Mouse (Mus musculus) stomach, embryonic 16.5 days (tissue): ENCODE data around the gene Zfp787. TPM values are rescaled to one million over a fixed set of nuclear protein-coding genes. Genes with fewer than 3 reads are reported as not detected.

Experiments
- ATAC-seq: fragments of 200-750 bp; cut with Nextera tagmentation; 2 replicates; pipeline ENCODE4 v1.8.0; 2017; ENCODE audit warnings: moderate number of reproducible peaks, moderate TSS enrichment; ENCODE audit not compliant: insufficient read depth, low FRiP score
- H3K27ac ChIP-seq: fragments of 300-500 bp; sonication (generic); 2 replicates; pipeline ENCODE4 v1.5.1; 2014; ENCODE audit warnings: low read length
- H3K27me3 ChIP-seq: fragments of 300-500 bp; sonication (generic); 2 replicates; pipeline ENCODE4 v1.6.1; 2014; ENCODE audit warnings: low read length, control low read depth, mixed read lengths; ENCODE audit not compliant: control insufficient read depth, insufficient read depth
- H3K36me3 ChIP-seq: fragments of 300-500 bp; sonication (generic); 2 replicates; pipeline ENCODE4 v1.6.1; 2014; ENCODE audit warnings: low read length; ENCODE audit not compliant: control insufficient read depth, insufficient read depth
- H3K4me1 ChIP-seq: fragments of 300-500 bp; sonication (generic); 2 replicates; pipeline ENCODE4 v1.6.1; 2014; ENCODE audit warnings: low read length, control low read depth, mixed read lengths; ENCODE audit not compliant: control insufficient read depth, insufficient read depth
- H3K4me2 ChIP-seq: fragments of 300-500 bp; sonication (generic); 2 replicates; pipeline ENCODE4 v1.6.1; 2014; ENCODE audit warnings: low read depth, low read length, mixed read lengths
- H3K4me3 ChIP-seq: fragments of 300-500 bp; sonication (generic); replicated peaks from 2 replicates; pipeline ENCODE4 v1.5.1; 2014; ENCODE audit warnings: mild to moderate bottlenecking, low read length
- H3K9ac ChIP-seq: fragments of 300-500 bp; sonication (generic); 2 replicates; pipeline ENCODE4 v1.6.1; 2014; ENCODE audit warnings: low read length
- H3K9me3 ChIP-seq: fragments of 300-500 bp; sonication (generic); replicated peaks from 2 replicates; pipeline ENCODE4 v1.6.1; 2016; ENCODE audit warnings: low read length, control low read depth; ENCODE audit not compliant: control insufficient read depth
- WGBS: fragments of 180-500 bp; shearing (Covaris S2); extraction: QIAGEN DNeasy Blood & Tissue Kit; methylation state at CpG from one replicate; pipeline ENCODE4 v1.1.7; 2014; 5-methylcytosine and 5-hydroxymethylcytosine counted together
- polyA plus RNA-seq: library from polyadenylated mRNA; unstranded; fragments of >200 nt; fragmentation: Nextera tagmentation; extraction: Ambion mirVana; gene quantifications from 2 replicates; pipeline ENCODE4 v1.2.1, GENCODE M21; 2015

The Zfp787 gene
- polyA plus RNA-seq, 1 experiment from 2014 or later: 22.0 TPM

DNA sequence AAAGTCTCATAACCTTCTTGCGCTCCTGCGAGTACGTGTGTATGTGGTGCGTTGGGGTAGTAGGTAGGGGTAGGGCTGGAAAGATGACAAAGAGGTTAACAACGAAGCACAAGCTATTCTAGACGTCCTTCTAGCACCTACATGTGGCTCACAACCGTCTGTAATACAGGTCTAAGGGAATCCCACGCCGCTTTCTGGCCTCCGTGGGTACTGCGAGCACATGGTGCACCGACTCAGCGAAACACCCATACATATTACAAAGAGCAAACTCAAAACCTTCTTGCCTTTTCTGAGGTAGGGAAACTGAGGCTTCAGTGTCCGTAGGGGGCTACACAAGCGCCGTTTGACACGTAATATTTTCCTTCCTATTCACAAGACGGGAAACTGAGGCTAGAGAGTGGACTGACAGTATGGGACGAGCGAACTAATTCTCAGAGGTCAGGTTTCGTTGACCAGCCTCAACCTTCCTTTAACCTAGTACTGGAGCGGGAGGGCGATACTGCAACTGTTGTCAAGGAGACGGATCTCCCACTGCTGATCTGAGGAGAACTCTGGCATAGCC, 15.7 kb upstream of the Zfp787 start:
- peak overlapping the region; percentile 82 for H3K27ac ChIP-seq
- H3K9ac ChIP-seq: peak overlapping the region; percentile 65
- under 1% methylated on average over 24 of the region's 24 CpGs for WGBS
- H3K27me3 ChIP-seq: no peaks in the 10 kb centered on the region
- no peaks in the 10 kb centered on the region for H3K36me3 ChIP-seq
- peak; percentile 36 for ATAC-seq
- H3K9me3 ChIP-seq: no peaks in the 10 kb centered on the region
- H3K4me3 ChIP-seq: peak overlapping the region; percentile 81
- H3K4me2 ChIP-seq: peak overlapping the region; percentile 67
- peaks cover 7% of the 10 kb centered on the region; the same call in 1 of the 2 replicates for H3K4me1 ChIP-seq

DNA sequence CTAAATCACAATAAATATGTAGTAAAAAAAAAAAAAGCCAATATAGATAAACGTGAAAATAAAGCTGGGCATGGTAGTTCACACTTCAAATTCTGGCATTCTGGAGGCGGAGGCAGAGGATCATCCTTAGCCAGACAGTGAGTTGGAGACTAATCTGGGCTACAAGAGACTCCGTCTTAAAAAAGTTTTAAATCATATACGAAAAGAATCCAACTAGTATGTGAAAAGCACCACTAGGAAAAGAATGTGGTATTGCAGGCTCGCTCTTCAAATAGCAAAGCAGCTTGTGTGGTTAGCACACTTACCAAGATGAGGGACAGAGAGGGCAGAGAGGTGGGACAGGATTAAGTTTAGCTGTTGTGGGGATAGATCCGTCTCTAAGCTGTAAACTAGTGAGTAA, 15.1 kb upstream of the Zfp787 start:
- peak overlapping the region; percentile 67 for H3K4me2 ChIP-seq
- no peaks in the 10 kb centered on the region for H3K27me3 ChIP-seq
- 33% methylated on average over 6 of the region's 6 CpGs for WGBS
- H3K4me1 ChIP-seq: peaks cover 7% of the 10 kb centered on the region; the same call in 1 of the 2 replicates
- ATAC-seq: no peak
- H3K9ac ChIP-seq: peak overlapping the region; percentile 65; the same call in 1 of the 2 replicates
- H3K27ac ChIP-seq: peak overlapping the region; percentile 82
- no peaks in the 10 kb centered on the region for H3K36me3 ChIP-seq
- H3K9me3 ChIP-seq: no peaks in the 10 kb centered on the region
- peak overlapping the region; percentile 81; the same call in 1 of the 2 replicates for H3K4me3 ChIP-seq

DNA sequence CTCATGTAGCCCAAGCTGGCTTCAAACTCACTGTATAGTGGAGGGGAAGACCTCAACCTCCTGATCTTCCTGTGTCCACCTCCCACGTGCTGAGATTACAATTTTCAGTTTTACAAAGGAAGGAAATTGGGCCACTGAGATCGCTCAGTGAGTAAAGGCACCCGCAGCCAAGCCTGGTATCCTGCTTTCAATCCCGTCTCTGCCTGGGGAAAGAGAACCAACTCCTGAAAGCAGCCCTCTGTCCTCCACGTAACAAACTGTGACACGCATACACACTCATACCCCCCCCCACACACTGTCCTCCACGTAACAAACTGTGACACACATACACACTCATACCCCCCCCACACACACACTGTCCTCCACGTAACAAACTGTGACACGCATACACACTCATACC, 14.6 kb upstream of the Zfp787 start:
- Histone ChIP-seq H3K9ac (no peak overlapping the region), H3K4me2 (no peak overlapping the region), H3K27ac (no peak overlapping the region; the same call in 1 of the 2 replicates), H3K36me3 (no peaks in the 10 kb centered on the region), H3K9me3 (no peaks in the 10 kb centered on the region), H3K4me1 (peaks cover 7% of the 10 kb centered on the region; the same call in 1 of the 2 replicates), H3K4me3 (no peak overlapping the region), H3K27me3 (no peaks in the 10 kb centered on the region)
- ATAC-seq: no peak
- WGBS: 73% methylated on average over 9 of the region's 9 CpGs

DNA sequence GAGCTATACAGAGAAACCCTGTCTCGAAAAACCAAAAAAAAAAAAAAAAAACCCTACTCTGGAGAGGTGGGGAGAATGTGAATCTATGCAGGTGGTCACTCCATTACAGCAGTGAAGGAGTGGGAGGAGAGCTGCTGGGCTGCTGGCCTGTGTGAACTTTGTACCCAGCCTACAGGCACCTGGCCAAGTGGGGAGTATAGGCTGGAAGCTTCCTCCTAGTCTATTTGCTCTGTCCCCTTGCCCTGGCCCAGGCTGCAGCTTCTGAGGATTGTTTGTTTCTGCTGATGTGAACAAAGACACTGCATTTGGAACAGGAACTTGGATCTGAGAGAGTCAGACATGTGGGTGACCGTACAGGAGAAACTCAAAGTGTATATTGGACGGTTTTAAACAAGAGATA, 13.6 kb upstream of the Zfp787 start:
- Histone ChIP-seq H3K27me3 (no peaks in the 10 kb centered on the region), H3K36me3 (no peaks in the 10 kb centered on the region), H3K4me2 (no peak overlapping the region), H3K9ac (no peak overlapping the region), H3K4me3 (no peak overlapping the region), H3K9me3 (no peaks in the 10 kb centered on the region), H3K27ac (peak overlapping the region; percentile 79), H3K4me1 (peaks cover 7% of the 10 kb centered on the region; the same call in 1 of the 2 replicates)
- peak; percentile 45 for ATAC-seq
- 49% methylated on average over 3 of the region's 3 CpGs for WGBS

DNA sequence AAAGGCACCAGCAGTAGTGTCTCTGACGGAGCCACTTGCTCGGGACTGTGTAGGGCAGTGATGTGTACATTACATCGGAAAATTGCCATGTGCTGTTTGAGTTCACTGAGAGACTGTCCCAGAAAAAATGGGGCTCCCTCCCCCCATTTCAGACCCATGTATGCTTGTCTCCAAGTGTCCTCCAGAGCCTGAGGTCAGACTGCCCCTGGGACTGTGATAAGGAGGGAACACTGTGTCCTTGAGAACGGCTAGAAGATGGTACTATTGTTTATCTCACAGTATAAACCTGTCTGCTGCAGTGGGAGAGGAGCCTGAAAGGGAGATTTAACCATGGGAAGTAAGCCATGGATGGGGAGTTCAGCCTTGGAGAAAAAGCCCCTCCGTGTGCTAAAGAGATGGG, 8.9 kb upstream of the Zfp787 start:
- Histone ChIP-seq H3K4me3 (no peak overlapping the region), H3K9me3 (no peaks in the 10 kb centered on the region), H3K27ac (no peak overlapping the region), H3K27me3 (no peaks in the 10 kb centered on the region), H3K4me2 (no peak overlapping the region), H3K36me3 (no peaks in the 10 kb centered on the region), H3K4me1 (no peaks in the 10 kb centered on the region), H3K9ac (no peak overlapping the region)
- 42% methylated on average over 5 of the region's 5 CpGs for WGBS
- ATAC-seq: no peak

DNA sequence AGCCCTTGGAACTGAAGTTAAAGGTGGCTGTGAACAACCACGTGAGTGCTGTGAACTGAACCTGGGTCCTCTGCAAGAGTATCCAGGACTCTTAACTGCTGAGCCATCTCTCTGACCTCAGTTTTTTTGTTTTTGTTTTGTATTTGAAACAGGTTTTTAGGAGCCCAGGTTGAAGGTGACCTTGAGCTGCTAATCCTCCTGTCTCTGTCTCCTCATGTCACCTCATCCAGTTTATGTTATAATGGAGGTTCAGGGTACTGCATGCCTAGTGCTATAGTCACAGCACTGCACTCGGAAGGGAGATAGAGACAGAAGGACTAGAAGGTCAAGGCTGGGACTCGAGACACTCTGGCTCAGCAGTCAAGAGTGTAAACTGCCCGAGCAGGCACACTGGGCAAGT, 6.4 kb upstream of the Zfp787 start:
- Histone ChIP-seq H3K27ac (no peak overlapping the region), H3K27me3 (no peaks in the 10 kb centered on the region), H3K4me3 (no peak overlapping the region), H3K9me3 (no peaks in the 10 kb centered on the region), H3K4me1 (no peaks in the 10 kb centered on the region), H3K9ac (no peak overlapping the region), H3K36me3 (no peaks in the 10 kb centered on the region), H3K4me2 (no peak overlapping the region)
- no peak for ATAC-seq
- 77% methylated on average over 4 of the region's 4 CpGs for WGBS

DNA sequence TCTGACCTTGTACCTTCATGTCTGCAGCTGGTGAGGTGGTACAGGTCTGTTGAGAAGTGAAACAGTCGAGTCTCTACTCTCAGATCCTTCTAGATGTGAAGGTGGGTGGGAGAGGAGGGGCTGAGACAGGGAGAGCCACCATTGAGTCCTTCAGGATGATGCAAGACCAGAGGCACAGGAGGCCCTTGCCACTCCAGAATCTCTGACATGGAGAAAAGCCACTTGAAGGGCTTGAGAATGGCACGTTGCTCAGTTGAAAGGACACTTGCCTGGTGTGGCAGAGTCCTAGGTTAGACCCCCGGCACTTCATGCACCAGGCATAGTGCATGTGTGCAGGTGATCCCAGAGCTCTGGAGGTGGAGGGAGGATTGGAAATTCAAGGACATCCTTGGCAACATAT, 5.7 kb upstream of the Zfp787 start:
- H3K27ac ChIP-seq: no peak overlapping the region
- H3K9me3 ChIP-seq: no peaks in the 10 kb centered on the region
- WGBS: 52% methylated on average over 3 of the region's 3 CpGs
- ATAC-seq: no peak
- no peak overlapping the region for H3K4me3 ChIP-seq
- H3K4me2 ChIP-seq: no peak overlapping the region
- peaks cover 5% of the 10 kb centered on the region for H3K4me1 ChIP-seq
- H3K9ac ChIP-seq: no peak overlapping the region
- no peaks in the 10 kb centered on the region for H3K27me3 ChIP-seq
- H3K36me3 ChIP-seq: no peaks in the 10 kb centered on the region

DNA sequence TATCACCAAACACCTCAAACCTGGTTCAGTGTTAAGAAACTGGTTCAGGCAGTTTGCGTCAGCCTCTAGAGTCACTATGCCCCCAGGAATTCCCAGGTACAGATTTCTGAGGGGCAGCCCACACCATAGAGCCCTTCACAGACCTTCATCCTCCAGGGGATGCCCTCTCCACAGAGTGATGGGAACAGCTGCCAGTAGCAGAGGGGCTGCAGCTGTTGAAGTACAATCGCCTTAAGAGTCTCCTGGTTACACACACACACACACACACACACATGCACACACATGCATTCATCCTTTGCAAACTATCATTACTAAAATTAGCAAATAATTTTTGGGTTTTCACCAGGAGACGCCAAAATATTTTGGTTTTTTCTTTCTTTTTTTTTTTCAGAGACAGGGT, 3.8 kb upstream of the Zfp787 start:
- H3K36me3 ChIP-seq: no peaks in the 10 kb centered on the region
- H3K4me1 ChIP-seq: peaks cover 10% of the 10 kb centered on the region
- H3K4me2 ChIP-seq: no peak overlapping the region
- no peak overlapping the region for H3K4me3 ChIP-seq
- ATAC-seq: no peak
- 74% methylated on average over 3 of the region's 3 CpGs for WGBS
- H3K27me3 ChIP-seq: no peaks in the 10 kb centered on the region
- no peak overlapping the region for H3K9ac ChIP-seq
- 0 out of 2 replicates have a peak overlapping the region, but pooled peaks have one; percentile 27 for H3K27ac ChIP-seq
- H3K9me3 ChIP-seq: no peaks in the 10 kb centered on the region

DNA sequence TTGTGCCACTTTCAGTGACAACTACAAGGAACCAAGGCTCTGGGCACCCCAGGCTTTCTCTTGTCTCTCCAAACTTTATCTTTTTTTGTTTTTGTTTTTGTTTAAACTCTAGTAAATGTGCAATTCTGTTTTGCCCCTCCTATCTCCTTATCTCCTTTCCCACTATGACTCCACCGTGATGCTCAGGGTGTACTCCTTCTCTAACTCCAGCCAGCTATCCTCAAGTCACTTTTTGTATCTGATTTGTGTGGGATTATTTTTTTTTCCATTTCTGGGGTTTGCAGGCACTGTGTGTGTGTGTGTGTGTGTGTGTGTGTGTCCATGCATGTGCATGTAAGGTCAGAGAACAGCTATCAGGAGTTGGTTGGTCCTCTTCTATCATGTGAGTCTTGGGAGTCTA, 1.7 kb upstream of the Zfp787 start:
- H3K27me3 ChIP-seq: no peaks in the 10 kb centered on the region
- H3K4me2 ChIP-seq: no peak overlapping the region
- peaks cover 21% of the 10 kb centered on the region for H3K4me1 ChIP-seq
- no peaks in the 10 kb centered on the region for H3K9me3 ChIP-seq
- WGBS: 59% methylated on average over 1 of the region's 1 CpGs
- ATAC-seq: no peak
- no peak overlapping the region for H3K4me3 ChIP-seq
- H3K27ac ChIP-seq: no peak overlapping the region
- no peaks in the 10 kb centered on the region for H3K36me3 ChIP-seq
- no peak overlapping the region for H3K9ac ChIP-seq
